Mouse (Mus musculus) forebrain, embryonic 15.5 days (tissue): ENCODE results near the gene Klk9. TPM values are rescaled to one million over a fixed set of nuclear protein-coding genes. Genes with fewer than 3 reads are reported as not detected.

ENCODE experiments used
- ATAC-seq: fragments of 200-750 bp; cut with Nextera tagmentation; replicated peaks from 2 replicates; pipeline ENCODE4 v1.8.0; 2017; ENCODE audit warnings: mild to moderate bottlenecking, moderate TSS enrichment, moderate library complexity
- H3K27ac ChIP-seq: fragments of 300-500 bp; sonication (generic); replicated peaks from 2 replicates; pipeline ENCODE4 v1.5.1; 2015; ENCODE audit warnings: mild to moderate bottlenecking, inconsistent platforms
- H3K27me3 ChIP-seq: fragments of 300-500 bp; sonication (generic); 2 replicates; pipeline ENCODE4 v1.6.1; 2015; ENCODE audit warnings: inconsistent platforms
- H3K36me3 ChIP-seq: fragments of 300-500 bp; sonication (generic); 2 replicates; pipeline ENCODE4 v1.6.1; 2015; ENCODE audit warnings: mild to moderate bottlenecking, inconsistent platforms
- H3K4me1 ChIP-seq: fragments of 300-500 bp; sonication (generic); 2 replicates; pipeline ENCODE4 v1.6.1; 2015; ENCODE audit warnings: inconsistent platforms
- H3K4me2 ChIP-seq: fragments of 300-500 bp; sonication (generic); replicated peaks from 2 replicates; pipeline ENCODE4 v1.6.1; 2015; ENCODE audit warnings: mild to moderate bottlenecking, inconsistent platforms
- H3K4me3 ChIP-seq: fragments of 300-500 bp; sonication (generic); 2 replicates; pipeline ENCODE4 v1.5.1; 2015; ENCODE audit warnings: mild to moderate bottlenecking, inconsistent platforms
- H3K9ac ChIP-seq: fragments of 300-500 bp; sonication (generic); replicated peaks from 2 replicates; pipeline ENCODE4 v1.6.1; 2015; ENCODE audit warnings: mild to moderate bottlenecking, inconsistent platforms
- H3K9me3 ChIP-seq: fragments of 300-500 bp; sonication (generic); 2 replicates; pipeline ENCODE4 v1.6.1; 2016; ENCODE audit warnings: inconsistent platforms
- WGBS: fragments of 180-500 bp; shearing (Covaris S2); methylation state at CpG from one replicate; pipeline ENCODE4 v1.1.7; 2015; ENCODE audit warnings: mixed read lengths; 5-methylcytosine and 5-hydroxymethylcytosine counted together
- polyA plus RNA-seq: library from polyadenylated mRNA; unstranded; fragments of >200 nt; fragmentation: Nextera tagmentation; extraction: Ambion mirVana; gene quantifications from 2 replicates; pipeline ENCODE4 v1.2.1, GENCODE M21; 2015

The Klk9 gene
- polyA plus RNA-seq, 1 experiment from 2014 or later, result not detected

DNA sequence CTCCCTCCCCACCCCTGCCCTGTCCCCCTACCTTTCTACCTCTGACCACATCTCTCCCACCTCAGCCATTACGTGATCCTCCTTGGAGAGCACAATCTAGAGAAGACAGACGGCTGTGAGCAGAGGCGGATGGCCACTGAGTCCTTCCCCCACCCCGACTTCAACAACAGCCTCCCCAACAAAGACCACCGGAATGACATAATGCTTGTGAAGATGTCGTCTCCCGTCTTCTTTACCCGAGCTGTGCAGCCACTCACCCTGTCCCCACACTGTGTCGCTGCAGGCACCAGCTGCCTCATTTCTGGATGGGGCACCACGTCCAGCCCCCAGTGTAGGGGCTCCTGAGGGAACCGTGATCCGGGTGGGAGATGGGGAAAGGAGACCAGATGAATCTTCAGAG is 14.3 kb upstream of the Klk9 start:
- WGBS, result 85% methylated on average over 12 of the region's 12 CpGs
- H3K9ac ChIP-seq, result no peak overlapping the region
- ATAC-seq, result no peak

DNA sequence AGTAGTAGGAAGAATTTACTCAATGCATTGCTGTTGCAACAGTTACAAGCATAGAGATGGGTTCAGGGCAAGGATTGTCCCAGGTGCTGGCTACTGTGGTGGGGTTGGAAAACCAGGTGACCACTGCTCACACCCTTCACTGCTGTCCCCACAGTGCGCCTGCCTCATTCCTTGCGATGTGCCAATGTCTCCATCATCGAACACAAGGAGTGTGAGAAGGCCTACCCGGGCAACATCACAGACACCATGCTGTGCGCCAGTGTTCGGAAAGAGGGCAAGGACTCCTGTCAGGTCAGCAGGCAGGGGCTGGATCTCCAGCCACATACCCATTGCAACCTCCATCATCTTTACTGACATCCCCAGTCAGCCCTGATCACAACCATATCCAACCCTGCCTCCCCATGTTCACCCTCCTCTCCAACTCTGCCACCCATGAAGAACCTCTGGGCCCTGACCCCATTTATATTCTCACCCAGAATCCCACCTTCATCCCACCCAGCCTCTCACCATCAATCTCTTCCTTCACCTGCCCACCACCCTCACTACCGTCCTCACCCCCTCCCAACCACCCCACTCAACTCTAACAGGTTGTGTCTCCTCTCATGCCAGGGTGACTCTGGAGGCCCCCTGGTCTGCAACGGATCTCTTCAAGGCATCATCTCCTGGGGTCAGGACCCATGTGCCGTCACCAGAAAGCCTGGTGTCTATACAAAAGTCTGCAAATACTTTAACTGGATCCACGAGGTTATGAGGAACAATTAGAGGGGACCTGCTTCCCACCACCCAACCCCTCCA is 13.3 kb upstream of the Klk9 start:
- Histone ChIP-seq H3K4me1 (peaks cover 5% of the 10 kb centered on the region), H3K4me3 (no peak overlapping the region), H3K27ac (no peak overlapping the region), H3K9ac (no peak overlapping the region), H3K4me2 (no peak overlapping the region), H3K9me3 (no peaks in the 10 kb centered on the region), H3K36me3 (no peaks in the 10 kb centered on the region), H3K27me3 (0 out of 2 replicates have a peak, but pooled peaks cover 4% of the 10 kb centered on the region)
- 93% methylated on average over 10 of the region's 10 CpGs for WGBS
- no peak for ATAC-seq

More for the DNA sequence above, 14.3 kb upstream of the Klk9 start:
- H3K4me2 ChIP-seq, result no peak overlapping the region
- peaks cover 2% of the 10 kb centered on the region for H3K4me1 ChIP-seq
- no peak overlapping the region for H3K27ac ChIP-seq
- no peaks in the 10 kb centered on the region for H3K36me3 ChIP-seq
- no peaks in the 10 kb centered on the region for H3K27me3 ChIP-seq
- no peak overlapping the region for H3K4me3 ChIP-seq
- no peaks in the 10 kb centered on the region for H3K9me3 ChIP-seq

DNA sequence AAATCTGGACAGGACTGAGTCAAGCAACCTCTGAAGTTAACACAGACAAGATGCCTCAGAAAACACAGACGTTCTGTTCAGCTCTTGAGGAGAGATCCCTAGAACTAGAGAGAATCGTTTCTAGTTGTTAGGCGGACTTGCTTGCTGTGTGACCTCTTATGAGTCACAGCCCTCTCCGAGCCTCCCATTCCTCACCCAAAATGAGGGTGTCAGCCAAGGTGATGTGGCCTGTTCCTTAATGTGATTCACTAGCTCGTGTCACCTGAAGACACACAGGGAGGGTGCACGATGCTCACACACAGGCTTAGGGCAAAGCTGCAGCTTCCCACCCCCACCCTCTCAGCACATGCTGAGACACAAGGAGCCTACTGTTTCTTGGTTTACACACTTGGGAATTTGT is 11.4 kb upstream of the Klk9 start:
- Histone ChIP-seq H3K9me3 (no peaks in the 10 kb centered on the region), H3K9ac (no peak overlapping the region), H3K27me3 (0 out of 2 replicates have a peak, but pooled peaks cover 4% of the 10 kb centered on the region), H3K4me3 (no peak overlapping the region), H3K4me1 (peaks cover 5% of the 10 kb centered on the region), H3K4me2 (no peak overlapping the region), H3K36me3 (no peaks in the 10 kb centered on the region), H3K27ac (no peak overlapping the region)
- WGBS, result 65% methylated on average over 6 of the region's 6 CpGs
- ATAC-seq, result no peak

DNA sequence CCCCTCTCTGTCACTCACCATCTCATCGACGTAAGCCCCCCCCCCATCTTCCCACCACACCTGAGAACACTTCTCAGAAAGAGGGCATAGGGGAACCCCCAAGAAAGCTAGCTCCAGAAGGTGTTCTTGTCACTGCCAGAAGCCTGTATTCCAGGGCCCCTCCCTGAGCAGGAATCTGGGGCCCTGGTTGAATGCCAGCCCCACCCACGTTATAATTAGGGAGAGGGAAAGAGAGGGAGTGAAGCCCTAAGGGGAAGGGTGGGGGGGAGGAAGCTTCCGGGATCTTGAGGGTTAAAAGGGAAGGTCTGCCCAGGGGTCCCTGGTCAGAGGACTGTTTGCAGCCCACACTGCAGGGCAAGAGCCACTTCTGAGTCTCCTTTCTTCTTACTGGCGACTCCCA is 10.9 kb upstream of the Klk9 start, which contains the start of gene Klk10:
Gene Klk10 (plus strand): TSS at position 290 of the 400 bp plus-strand sequence.
- Histone ChIP-seq H3K36me3 (no peaks in the 10 kb centered on the region), H3K27me3 (0 out of 2 replicates have a peak, but pooled peaks cover 4% of the 10 kb centered on the region), H3K27ac (no peak within 1 kb of the TSS), H3K4me2 (no peak within 1 kb of the TSS), H3K4me3 (no peak within 1 kb of the TSS), H3K9me3 (no peaks in the 10 kb centered on the region), H3K9ac (no peak within 1 kb of the TSS), H3K4me1 (peaks cover 5% of the 10 kb centered on the region)
- 45% methylated on average over 5 of the region's 5 CpGs for WGBS
- ATAC-seq, result no peak

DNA sequence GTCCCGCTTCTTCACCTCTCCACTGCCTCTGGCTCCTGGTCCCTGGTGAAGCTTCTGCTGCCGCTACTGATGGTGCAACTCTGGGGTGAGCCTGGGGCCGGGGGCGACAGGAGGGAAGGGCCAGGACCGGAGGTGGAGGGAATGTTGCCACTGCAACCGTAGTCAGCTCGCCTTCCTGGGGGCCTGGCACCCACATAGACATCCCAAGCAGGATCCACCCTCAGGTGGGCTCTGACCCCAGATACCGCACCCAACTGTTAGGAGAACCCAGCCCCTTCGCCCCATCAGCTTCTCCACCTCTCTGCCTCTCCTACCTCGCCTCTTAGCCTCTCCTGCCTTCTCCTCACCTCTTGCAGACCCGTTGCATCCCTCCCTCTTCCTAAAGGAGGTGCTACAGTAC is 10.2 kb upstream of the Klk9 start:
- 92% methylated on average over 11 of the region's 11 CpGs for WGBS
- Histone ChIP-seq H3K27me3 (0 out of 2 replicates have a peak, but pooled peaks cover 4% of the 10 kb centered on the region), H3K36me3 (no peaks in the 10 kb centered on the region), H3K4me1 (peaks cover 5% of the 10 kb centered on the region), H3K27ac (no peak overlapping the region), H3K9ac (no peak overlapping the region), H3K4me2 (no peak overlapping the region), H3K9me3 (no peaks in the 10 kb centered on the region), H3K4me3 (no peak overlapping the region)
- no peak for ATAC-seq

DNA sequence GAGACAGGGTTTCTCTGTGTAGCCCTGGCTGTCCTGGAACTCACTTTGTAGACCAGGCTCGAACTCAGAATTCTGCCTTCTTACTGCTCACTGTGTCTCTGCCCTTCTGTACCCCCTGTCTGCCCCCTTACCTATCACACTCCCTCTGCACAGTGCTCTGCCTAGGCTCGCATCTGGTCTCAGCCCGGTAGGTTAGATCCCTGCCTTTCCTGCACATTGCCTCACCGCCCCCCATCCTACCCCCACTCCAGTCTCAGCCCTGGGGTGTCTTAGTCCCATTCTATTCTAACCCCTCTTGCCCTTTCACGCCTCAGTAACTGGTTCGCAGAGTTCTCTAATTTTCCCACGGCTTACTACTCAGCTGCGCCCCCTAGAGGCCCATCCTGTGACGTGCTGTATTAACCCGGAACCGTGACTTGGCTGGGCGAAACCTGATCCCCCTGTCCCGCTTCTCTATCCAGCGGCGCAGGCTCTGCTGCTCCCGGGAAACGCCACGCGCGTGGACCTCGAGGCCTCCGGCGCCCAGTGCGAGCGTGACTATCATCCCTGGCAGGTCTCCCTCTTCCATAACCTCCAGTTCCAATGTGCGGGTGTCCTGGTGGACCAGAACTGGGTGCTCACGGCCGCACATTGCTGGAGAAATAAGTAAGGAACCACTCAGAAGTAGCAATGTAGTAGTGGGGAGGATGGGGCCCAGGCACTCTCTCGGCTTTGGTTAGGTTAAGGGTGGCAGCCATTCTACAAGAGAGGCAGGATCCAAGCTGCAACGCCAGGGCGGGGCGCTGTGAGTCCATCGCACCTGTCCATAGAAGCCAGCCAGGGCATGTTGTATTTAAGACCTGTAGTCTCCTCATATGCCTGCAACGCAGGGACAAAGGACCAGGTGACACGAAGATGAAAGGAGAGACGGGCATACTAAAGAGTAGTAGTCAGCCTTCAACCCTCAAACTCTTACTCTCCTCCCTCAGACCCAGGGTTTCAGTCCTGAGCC is 9.1 kb upstream of the Klk9 start:
- H3K36me3 ChIP-seq, result no peaks in the 10 kb centered on the region
- no peaks in the 10 kb centered on the region for H3K9me3 ChIP-seq
- peak overlapping the region; percentile 34 for H3K4me3 ChIP-seq
- peak overlapping the region; percentile 69 for H3K4me2 ChIP-seq
- WGBS, result 7% methylated on average over 36 of the region's 36 CpGs
- H3K9ac ChIP-seq, result peak overlapping the region; percentile 43; the same call in 1 of the 2 replicates
- ATAC-seq, result peak; percentile 59
- H3K27me3 ChIP-seq, result 0 out of 2 replicates have a peak, but pooled peaks cover 4% of the 10 kb centered on the region
- no peak overlapping the region for H3K27ac ChIP-seq
- H3K4me1 ChIP-seq, result peaks cover 5% of the 10 kb centered on the region

DNA sequence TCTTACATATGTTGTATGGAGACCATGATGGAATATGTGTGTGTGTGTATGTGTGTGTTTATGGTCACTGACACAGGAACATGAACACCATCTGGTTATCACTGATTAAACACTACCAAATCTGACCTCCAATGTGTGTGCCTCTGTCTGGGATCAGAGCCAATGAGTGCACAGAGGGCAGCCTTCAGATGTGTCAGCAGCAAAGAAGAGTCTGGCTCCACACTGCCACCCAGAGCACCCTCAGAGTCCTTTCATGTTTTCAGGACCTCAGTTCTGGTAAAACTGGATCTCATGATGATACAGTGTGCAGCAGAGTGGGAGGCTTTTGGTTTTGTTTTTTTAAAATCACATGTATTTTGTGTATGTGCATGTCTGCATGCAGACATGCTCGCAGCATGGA is 6.4 kb upstream of the Klk9 start:
- ATAC-seq, result no peak
- 91% methylated on average over 1 of the region's 1 CpGs for WGBS
- Histone ChIP-seq H3K36me3 (no peaks in the 10 kb centered on the region), H3K4me3 (no peak overlapping the region), H3K27ac (no peak overlapping the region), H3K9me3 (no peaks in the 10 kb centered on the region), H3K4me1 (peaks cover 5% of the 10 kb centered on the region), H3K27me3 (0 out of 2 replicates have a peak, but pooled peaks cover 4% of the 10 kb centered on the region), H3K4me2 (no peak overlapping the region), H3K9ac (no peak overlapping the region)

DNA sequence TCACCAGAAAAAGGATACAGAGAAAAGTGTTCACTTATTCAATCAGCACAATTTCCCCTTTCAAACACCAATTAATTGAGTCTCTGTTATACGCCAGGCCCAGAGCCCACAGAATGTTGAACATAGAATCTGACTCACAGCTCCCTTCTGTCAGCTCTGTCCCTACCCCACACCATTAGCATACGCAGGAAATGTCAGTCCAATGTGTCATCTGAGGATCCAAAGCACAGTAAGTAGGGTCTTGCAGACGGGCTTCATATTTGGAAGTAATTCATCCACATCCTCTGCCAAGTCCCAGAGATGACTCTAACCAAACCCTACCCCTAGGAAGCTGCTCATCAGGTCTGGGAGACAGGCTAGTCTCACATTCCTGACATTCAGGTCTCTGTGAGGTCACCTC is 3.6 kb upstream of the Klk9 start:
- Histone ChIP-seq H3K27ac (no peak overlapping the region), H3K27me3 (0 out of 2 replicates have a peak, but pooled peaks cover 3% of the 10 kb centered on the region), H3K4me1 (no peaks in the 10 kb centered on the region), H3K4me2 (no peak overlapping the region), H3K9me3 (no peaks in the 10 kb centered on the region), H3K36me3 (no peaks in the 10 kb centered on the region), H3K9ac (no peak overlapping the region), H3K4me3 (no peak overlapping the region)
- 67% methylated on average over 3 of the region's 3 CpGs for WGBS
- ATAC-seq, result no peak

DNA sequence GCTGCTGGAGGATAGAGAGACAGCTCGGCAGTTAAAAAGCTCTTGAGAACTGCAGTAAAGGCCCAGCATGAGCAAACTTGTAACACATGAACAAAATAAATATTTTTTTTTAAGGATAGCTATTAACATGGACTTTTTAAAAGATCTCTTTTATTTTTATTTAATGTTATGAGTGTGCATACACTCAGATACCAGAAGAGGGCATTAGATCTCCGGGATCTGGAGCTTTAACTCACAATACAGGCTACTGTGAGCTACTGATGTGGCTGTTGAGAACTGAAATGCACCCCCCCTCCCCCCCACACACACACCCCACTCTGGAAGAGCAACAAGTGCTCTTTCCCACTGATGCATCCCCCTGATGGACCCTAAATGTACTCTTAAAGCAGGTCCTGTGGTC is 2.4 kb upstream of the Klk9 start:
- Histone ChIP-seq H3K4me3 (no peak overlapping the region), H3K27ac (no peak overlapping the region), H3K4me1 (no peaks in the 10 kb centered on the region), H3K9me3 (no peaks in the 10 kb centered on the region), H3K27me3 (0 out of 2 replicates have a peak, but pooled peaks cover 3% of the 10 kb centered on the region), H3K36me3 (no peaks in the 10 kb centered on the region), H3K9ac (no peak overlapping the region), H3K4me2 (no peak overlapping the region)
- 74% methylated on average over 2 of the region's 2 CpGs for WGBS
- ATAC-seq, result no peak

DNA sequence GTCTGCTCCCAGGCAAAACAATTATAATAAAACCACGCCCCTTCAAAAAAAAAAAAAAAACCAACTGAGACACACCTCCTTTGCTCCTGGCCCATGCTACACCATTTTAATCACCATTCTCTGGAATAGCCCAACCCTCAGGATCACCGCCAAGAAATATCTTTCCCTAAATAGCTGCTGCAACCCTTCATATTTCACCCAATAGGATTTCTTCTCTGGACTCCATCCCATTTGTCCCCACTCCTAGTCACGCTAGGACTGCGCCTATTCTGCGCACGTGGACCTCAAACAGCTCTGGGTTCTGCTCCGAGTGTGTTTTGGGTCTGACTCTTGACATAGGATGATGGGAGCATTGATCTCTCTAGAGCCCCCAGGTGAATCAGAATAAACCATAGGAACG is 4.7 kb downstream of the Klk9 start:
- peak overlapping the region; percentile 52 for H3K4me3 ChIP-seq
- WGBS, result 7% methylated on average over 8 of the region's 8 CpGs
- peak overlapping the region; percentile 55 for H3K9ac ChIP-seq
- H3K36me3 ChIP-seq, result no peaks in the 10 kb centered on the region
- no peak overlapping the region for H3K27ac ChIP-seq
- ATAC-seq, result no peak
- H3K27me3 ChIP-seq, result peaks cover 32% of the 10 kb centered on the region
- peak overlapping the region; percentile 80 for H3K4me2 ChIP-seq
- peaks cover 20% of the 10 kb centered on the region for H3K4me1 ChIP-seq
- H3K9me3 ChIP-seq, result no peaks in the 10 kb centered on the region

DNA sequence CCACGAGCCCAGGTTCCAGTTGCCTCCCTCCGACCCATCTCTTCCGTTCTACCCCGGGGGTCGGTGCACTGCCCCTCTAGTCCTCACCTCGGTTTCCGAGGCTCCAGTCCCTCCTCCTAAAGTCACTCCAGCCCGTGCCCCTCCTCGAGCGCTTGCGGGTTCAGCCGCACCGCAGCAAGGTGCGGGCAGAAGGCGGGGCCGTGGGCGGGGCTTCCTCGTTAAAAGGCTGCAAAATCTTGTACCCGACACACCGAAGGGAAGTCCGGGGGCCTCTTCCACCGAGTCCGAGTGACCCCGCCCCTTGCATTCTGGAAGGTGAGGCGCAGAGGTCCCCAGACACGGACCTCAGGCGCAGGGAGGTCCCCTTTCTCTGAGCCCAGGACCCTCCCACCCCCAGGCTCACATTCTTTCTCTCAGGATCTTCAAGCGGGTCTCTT is 5.7 kb downstream of the Klk9 start, which contains the start of gene Klk8:
Gene Klk8 (plus strand): TSS at position 245 of the 437 bp plus-strand sequence.
- Histone ChIP-seq H3K27ac (no peak within 1 kb of the TSS), H3K27me3 (peaks cover 32% of the 10 kb centered on the region), H3K4me3 (peak within 1 kb of the TSS; percentile 52), H3K4me1 (peaks cover 20% of the 10 kb centered on the region), H3K36me3 (no peaks in the 10 kb centered on the region), H3K9ac (peak within 1 kb of the TSS; percentile 55), H3K9me3 (no peaks in the 10 kb centered on the region), H3K4me2 (peak within 1 kb of the TSS; percentile 80)
- ATAC-seq, result peak; percentile 30
- WGBS, result under 1% methylated on average over 28 of the region's 28 CpGs
